Mouse (Mus musculus): Measurements from ENCODE around the gene E130114P18Rik. TPM values are rescaled to one million over a fixed set of nuclear protein-coding genes. Genes with fewer than 3 reads are reported as not detected.

The E130114P18Rik gene
- total RNA-seq, 2 experiments from 2014 or later = not detected

- no peak for ATAC-seq (replicated peaks; ENCODE audit: poor library complexity, severe bottlenecking)
Observed at GRCm38 (mm10) chr4:97710048-97710765, 67.7 kb downstream of the E130114P18Rik start.

- ATAC-seq (replicated peaks; ENCODE audit: poor library complexity, severe bottlenecking) = no peak
Observed at GRCm38 (mm10) chr4:97707373-97708152, 70.3 kb downstream of the E130114P18Rik start.

GRCm38 (mm10) chr4:97696684-97697615 lies 80.9 kb downstream of the E130114P18Rik start:
- ATAC-seq (replicated peaks; ENCODE audit: poor library complexity, severe bottlenecking) = no peak

DNA sequence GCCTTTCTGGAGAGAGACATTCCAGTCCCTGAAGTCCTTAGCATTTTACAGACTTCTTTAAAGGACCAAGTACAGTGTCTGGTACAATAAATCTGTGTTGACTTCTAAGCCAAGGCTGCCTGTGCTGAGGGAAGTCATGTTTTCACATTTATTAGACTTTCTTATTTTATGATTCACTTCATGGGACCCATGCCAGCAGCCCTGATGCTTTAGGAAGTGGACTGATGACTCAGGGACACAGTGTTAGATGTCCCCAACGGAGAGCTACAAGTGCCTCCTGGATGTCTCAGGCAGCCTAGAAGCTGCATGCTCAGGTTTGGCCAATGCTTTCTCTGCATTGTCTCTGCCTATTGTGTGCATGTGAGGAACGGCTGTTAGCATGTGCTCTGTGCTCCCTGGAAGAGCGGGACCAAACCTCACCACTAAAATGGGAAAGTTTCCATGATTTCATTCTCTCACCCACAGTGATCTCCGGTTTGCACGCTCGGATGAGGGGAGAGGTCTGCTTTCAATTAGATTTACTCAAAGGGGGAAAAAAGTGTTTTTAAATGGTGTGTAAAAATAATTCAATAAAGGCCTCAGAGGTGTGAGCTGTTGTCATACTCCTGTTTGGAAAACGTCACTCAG lies 82.4 kb downstream of the E130114P18Rik start:
- no peak for ATAC-seq (replicated peaks; ENCODE audit: poor library complexity, severe bottlenecking)

- no peak for ATAC-seq (replicated peaks; ENCODE audit: poor library complexity, severe bottlenecking)
Observed at GRCm38 (mm10) chr4:97693931-97694330, 83.9 kb downstream of the E130114P18Rik start.

DNA sequence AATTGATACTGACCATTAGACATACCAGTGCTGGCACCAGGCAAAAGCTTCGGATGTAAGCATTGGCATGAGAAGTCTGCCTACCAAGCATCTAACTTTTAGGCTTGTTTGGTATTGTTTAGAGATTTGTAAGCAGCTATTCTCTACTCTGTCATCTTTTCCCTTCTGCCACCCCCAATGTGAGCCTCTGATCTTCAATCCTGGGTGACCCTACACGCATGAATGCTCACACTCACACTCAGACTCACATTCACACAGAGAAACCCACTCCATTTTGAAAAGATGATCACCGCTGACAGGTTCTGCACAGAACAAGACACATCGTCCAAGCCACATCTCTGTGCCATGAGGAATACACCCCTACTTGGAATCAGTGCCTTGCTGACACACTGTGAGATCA lies 84.8 kb downstream of the E130114P18Rik start:
- no peak for ATAC-seq (replicated peaks; ENCODE audit: poor library complexity, severe bottlenecking)

GRCm38 (mm10) chr4:97690384-97690766 lies 87.5 kb downstream of the E130114P18Rik start:
- no peak for ATAC-seq (replicated peaks; ENCODE audit: poor library complexity, severe bottlenecking)

DNA sequence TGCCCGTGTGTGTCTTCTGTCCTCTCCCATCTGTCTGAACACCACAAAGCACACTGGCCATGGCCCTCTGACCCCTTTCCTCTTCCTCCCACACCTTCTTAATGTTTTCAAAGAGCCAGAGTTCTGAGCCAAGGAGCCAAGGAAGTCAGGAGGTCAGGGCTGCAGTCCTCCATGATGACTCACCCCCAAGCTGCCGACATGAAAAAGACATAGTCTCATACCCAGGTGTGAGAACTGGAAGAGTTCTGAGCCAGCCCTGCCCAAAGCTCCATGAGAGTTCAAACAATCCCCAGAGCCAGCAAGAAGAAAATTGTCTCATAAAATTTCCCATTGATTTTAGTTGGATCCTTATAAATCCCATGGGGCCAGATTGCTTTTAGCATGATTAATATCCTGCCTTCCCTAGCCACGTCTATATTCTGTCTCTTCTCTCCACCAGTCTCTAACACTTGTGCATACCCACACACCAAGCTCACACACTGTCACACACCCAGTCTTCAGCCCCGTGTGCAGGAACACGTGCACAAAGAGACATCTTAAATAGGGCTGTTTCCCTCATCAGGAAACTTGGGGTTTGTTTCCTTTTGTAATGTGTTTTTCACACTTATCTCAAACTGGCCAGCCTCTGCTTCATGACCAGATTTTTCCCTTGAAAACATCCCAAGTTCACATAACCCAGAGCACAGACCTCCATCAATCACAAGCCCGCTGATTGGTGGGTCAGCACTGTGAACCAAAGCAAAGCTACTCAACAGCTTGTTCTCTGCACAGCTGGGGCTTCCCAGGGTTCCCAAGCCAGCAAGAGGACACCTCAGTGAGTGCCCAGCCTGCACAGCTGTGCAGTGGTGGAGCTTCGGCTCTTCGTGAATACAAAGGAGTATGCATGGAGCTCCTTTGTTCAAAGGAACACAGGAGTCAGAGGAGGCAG lies 88.2 kb downstream of the E130114P18Rik start:
- no peak for ATAC-seq (replicated peaks; ENCODE audit: poor library complexity, severe bottlenecking)

DNA sequence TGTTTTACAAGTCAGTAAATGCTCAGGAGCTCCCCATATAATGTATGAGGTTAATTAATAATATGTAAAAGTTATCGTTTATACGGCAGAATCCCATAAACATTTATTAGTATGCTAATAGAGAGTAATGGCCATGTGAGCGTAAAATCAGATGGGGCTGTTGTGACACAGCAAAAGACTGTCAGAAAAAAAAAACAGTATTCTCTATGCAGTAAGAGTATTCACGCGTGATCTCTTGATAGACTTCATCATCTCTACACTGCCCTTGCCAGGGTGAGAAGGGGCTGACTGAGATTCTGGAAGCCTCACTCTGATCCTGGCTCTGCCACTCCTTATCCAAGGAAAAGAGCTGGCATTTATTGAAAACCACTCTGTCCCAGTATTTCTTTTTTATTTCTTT lies 91.9 kb downstream of the E130114P18Rik start:
- ATAC-seq (replicated peaks; ENCODE audit: poor library complexity, severe bottlenecking) = no peak

GRCm38 (mm10) chr4:97676579-97676937 lies 101.3 kb downstream of the E130114P18Rik start:
- ATAC-seq (replicated peaks; ENCODE audit: poor library complexity, severe bottlenecking) = no peak

DNA sequence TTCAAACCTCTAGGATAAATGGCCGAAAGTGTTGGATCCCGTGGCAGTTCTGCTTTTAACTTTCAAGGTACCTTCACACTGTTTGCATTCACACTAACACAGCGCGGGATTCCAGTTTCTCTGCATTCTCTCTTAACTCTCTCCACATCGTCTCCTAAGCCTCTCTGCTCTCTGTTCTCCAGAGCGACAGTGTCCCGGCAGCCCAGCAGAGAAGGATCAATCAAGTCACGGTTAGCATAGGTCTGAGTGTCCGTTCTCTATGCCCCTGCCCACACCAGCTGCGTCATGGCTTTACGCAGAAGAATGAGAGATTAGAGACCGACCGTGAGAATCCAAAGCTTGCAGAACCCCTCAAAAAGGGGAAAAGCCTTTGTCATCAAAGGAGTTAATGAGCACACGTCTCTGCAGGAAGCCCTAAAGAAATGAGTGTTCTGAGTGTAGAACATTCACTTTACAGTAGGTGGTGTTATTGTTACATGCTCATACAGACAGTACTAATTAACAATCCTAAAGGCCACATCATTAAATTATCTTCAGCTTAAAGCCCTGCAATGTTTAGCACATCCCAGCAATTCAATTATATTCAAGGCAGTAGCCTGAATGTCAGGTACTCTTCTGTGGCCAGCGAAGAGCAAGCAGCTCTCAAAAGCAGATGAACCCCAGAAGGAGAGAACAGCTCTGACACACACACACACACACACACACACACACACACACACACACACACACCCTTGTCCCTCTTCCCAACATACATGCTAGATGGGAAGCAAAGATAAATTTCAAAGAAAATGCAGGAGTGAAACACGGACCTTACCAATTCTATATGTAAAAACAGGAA lies 101.9 kb downstream of the E130114P18Rik start:
- no peak for ATAC-seq (replicated peaks; ENCODE audit: poor library complexity, severe bottlenecking)

DNA sequence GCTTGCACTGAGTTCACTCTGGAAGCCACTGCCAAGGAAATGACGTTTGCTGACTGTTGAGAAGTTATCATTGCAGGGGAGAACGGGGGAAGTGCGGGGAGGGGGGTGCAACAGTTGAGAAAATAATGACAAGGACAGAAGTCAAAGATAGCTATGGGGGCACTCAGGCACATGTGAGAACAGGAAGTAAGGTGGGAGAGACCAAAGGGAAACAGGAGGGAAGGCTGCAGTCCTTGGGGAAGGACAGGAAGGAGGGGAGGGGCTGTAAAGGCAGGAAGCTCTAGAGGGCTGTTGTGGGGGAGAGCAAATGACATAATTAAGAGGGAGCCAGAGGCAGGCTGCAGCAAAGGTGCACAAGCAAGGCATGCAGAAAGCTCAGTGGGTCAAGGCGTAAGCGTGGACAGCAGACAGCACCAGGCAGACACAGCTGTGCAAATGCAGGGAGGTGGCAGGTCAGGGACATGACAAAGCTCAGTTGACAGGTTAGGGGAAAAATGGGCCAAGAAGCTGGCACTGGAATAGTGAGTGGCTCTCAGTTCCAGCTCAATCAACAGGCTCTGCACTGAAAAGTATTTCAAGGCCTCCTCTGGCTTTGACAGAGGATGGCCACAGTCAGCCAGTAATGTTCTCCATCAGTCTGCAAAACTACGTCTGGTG lies 103.9 kb downstream of the E130114P18Rik start:
- ATAC-seq (replicated peaks; ENCODE audit: poor library complexity, severe bottlenecking) = peak; percentile 80

DNA sequence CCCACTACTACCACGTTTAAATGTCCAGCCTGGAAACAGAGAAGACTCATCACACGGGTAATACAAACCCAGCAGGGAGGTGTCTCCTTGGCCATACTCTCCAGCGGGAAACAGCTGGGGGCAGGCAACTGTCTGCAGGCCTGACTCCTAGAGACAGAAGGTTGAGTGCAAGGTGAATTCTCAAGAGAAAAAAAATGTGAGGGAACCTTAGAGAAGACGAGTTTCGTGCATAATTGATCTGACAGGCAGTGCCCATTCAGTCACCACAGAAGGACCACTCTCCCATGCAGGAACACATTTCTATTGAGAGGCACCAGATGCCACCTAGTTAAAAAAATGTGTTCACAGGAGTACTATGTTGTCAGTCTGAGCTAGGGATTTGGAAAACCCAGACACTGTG lies 105.4 kb downstream of the E130114P18Rik start:
- no peak for ATAC-seq (replicated peaks; ENCODE audit: poor library complexity, severe bottlenecking)

DNA sequence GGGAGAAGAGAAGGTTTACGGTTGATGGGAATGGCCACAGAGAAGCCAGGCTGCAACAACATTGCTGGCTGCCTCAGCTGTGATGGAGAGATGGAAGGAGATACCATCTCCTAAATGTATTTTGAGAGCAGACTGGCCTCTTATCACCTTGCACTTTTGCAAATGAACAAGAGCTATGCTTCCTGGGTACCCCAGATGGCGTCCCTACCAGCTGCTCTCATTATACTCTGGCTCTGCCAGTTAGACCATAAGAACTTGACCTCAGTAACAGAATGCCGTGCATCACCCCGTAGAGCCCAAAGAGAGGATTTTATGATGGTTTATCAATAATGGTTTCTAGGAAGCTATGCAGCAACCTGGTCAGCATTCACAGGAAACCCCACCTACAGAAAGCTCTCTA lies 106.0 kb downstream of the E130114P18Rik start:
- ATAC-seq (replicated peaks; ENCODE audit: poor library complexity, severe bottlenecking) = no peak

GRCm38 (mm10) chr4:97670418-97670817 lies 107.5 kb downstream of the E130114P18Rik start:
- ATAC-seq (replicated peaks; ENCODE audit: poor library complexity, severe bottlenecking) = no peak

DNA sequence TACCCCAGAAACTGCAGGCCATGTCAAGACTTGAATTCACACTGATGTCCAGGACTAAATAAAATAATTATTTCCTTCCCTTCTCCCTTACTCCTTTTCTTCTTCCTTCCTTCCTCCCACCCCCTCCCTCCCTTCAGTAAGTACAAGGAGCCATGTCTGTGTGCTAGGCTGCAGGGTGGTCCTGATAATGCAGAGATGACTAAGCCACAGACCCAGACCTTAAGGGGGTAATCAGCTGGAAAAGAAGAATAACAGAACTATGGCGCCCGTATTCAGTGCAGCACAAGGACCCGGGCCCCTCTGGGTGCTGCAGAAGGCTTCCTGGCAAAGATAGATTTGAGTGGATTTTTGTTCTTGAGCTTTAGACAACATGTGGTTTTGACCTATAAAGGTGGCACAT lies 108.1 kb downstream of the E130114P18Rik start:
- ATAC-seq (replicated peaks; ENCODE audit: poor library complexity, severe bottlenecking) = no peak

GRCm38 (mm10) chr4:97665428-97665755 lies 112.5 kb downstream of the E130114P18Rik start:
- ATAC-seq (replicated peaks; ENCODE audit: poor library complexity, severe bottlenecking) = no peak
